Mouse (Mus musculus) thymus, adult 2 months (tissue): ENCODE measurements at regions not wholly inside any gene's neighbourhood (a gene's known extent, or its start where the extent isn't known, plus 50 kb on each side); places are given as distances from the start of the nearest gene placed in this dataset.

ENCODE experiments used
- DNase-seq: peaks from one replicate; pipeline ENCODE4 v3.0.0; 2021
- H3K27ac ChIP-seq: fragments of 200-500 bp; 2 replicates; pipeline ENCODE4 v1.5.1; 2012; ENCODE audit warnings: low read length, control low read depth; ENCODE audit not compliant: control insufficient read depth, insufficient read depth
- H3K27me3 ChIP-seq: fragments of 200-500 bp; 2 replicates; pipeline ENCODE4 v1.6.1; 2012; ENCODE audit warnings: mild to moderate bottlenecking, low read length, moderate library complexity, mixed read lengths; ENCODE audit not compliant: control insufficient read depth, insufficient read depth
- H3K36me3 ChIP-seq: fragments of 200-500 bp; 2 replicates; pipeline ENCODE4 v1.6.1; 2012; ENCODE audit warnings: mild to moderate bottlenecking, low read length, moderate library complexity; ENCODE audit not compliant: control insufficient read depth, insufficient read depth
- H3K4me1 ChIP-seq: fragments of 200-500 bp; replicated peaks from 2 replicates; pipeline ENCODE4 v1.6.1; 2012; ENCODE audit warnings: low read length; ENCODE audit not compliant: control insufficient read depth, insufficient read depth
- H3K4me3 ChIP-seq: fragments of 200-500 bp; 2 replicates; pipeline ENCODE4 v1.5.1; 2012; ENCODE audit warnings: mild to moderate bottlenecking, low read length, control low read depth, moderate library complexity; ENCODE audit not compliant: control insufficient read depth, insufficient read depth
- CTCF ChIP-seq: fragments of 200-500 bp; IDR thresholded peaks from 2 replicates; pipeline ENCODE4 v1.5.1; 2012; ENCODE audit warnings: mild to moderate bottlenecking, control low read depth, low read length, moderate library complexity, borderline replicate concordance; ENCODE audit not compliant: control insufficient read depth, poor library complexity, insufficient read depth; ENCODE audit errors: extremely low read depth
- POLR2A ChIP-seq: fragments of 200-500 bp; IDR thresholded peaks from 2 replicates; pipeline ENCODE4 v1.6.1; 2012; ENCODE audit warnings: mild to moderate bottlenecking, low read length, control low read depth, moderate library complexity; ENCODE audit not compliant: control insufficient read depth, poor library complexity, insufficient read depth; ENCODE audit errors: extremely low read depth
- WGBS: fragments of 180-500 bp; shearing (Covaris S2); methylation state at CpG from one replicate; pipeline ENCODE4 v1.1.7; 2018; 5-methylcytosine and 5-hydroxymethylcytosine counted together

DNA sequence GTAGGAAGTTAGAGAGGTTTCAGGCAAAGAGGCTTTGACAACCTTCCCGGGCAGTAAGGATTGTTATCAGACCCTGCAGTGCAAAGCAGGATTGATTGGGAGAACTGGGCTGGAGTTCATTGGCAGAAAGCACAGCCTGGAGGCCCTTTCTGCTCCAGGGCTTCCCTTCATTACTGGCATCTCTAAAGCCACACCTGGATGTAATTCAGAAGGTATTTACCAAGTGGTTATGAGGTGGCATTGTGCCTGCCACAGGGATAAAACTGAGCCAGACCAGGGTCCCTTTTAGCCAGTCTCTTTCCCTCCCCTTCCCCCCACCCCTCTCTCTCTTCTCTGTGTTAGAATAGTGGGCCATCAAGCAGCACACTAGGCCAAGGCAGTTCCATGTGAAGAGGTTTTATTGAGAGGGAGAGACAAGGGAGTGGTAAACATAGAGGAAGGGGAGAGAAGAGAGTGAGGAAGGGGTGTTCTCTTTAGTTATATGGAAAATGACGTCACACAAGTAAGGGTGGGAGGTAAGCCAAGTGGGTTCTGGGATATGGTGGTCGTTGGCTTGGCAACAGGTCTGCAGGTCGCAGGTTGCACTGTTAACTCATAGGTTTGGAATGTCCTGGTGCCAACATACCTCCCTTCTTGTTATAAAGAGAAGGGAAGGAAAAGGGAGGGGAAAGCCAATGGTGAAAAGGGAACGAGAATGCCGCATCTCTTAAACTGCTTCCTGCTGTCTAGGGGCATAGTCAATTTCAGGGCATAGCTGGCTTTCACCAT lies 99.4 kb downstream of the Tmem17 start:
- Histone ChIP-seq H3K27ac (no peak overlapping the region), H3K36me3 (no peaks in the 10 kb centered on the region), H3K4me3 (no peak overlapping the region), H3K4me1 (no peaks in the 10 kb centered on the region), H3K27me3 (no peaks in the 10 kb centered on the region)
- WGBS = 73% methylated on average over 6 of the region's 6 CpGs
- no peak for DNase-seq
- TF ChIP-seq CTCF (no peak), POLR2A (no peak)

DNA sequence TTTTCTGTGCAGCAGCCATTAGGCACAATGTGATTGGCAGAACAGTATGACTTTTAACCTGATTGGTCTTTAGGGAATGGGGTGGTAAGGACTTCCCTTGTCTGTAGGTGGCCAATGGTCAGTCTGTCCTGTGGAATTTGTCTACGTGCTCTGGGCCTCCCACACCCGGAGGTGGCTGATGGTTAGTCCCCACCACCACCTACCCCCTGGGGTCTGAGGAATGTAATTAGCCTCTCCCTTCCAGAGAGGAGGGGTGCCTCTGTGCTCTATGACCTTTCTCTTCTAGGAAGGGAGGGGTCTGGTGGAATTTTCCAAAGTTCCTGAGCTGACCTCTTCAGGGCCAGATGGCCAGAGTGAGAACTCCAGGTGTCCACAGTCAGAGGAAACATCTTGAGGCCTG lies 101.6 kb downstream of the Tmem17 start:
- TF ChIP-seq CTCF (no peak), POLR2A (no peak)
- Histone ChIP-seq H3K27me3 (no peaks in the 10 kb centered on the region), H3K4me3 (no peak overlapping the region), H3K36me3 (no peaks in the 10 kb centered on the region), H3K27ac (no peak overlapping the region), H3K4me1 (no peaks in the 10 kb centered on the region)
- WGBS = 95% methylated on average over 2 of the region's 2 CpGs
- no peak for DNase-seq

DNA sequence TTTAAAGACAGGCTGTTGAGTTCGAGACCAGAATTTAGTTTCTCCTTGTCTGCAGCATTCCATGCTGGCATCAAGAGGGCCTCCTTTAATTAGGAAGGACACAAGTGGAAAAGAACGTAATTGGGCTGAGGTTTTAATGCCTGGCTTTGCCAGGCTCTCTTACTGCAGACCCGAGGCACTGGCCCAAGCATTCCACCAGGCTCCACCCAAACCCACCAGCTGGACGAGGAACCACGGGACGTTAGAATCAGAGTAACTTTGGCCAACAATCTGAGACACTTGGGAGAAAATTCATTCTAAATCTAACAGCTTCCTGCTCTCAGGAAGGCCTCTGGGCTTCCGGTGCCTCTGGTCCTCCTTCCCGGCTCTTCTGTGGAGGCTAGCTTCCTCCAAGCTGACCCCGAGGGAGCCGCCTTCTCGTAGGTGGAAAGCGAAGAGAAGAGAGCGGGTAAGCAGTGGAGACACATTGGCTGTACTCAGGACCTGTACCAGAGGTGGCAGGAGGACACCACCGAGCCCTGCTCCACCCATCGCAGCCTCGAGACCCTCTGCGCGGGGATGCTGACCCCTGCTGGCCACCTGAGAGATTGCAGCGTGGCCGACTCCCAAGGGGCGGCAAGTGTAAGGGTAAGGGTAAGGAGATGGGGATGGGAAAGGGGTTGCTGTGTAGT lies 105.5 kb downstream of the Tmem17 start:
- H3K36me3 ChIP-seq = no peaks in the 10 kb centered on the region
- H3K4me3 ChIP-seq = peak overlapping the region; percentile 38
- no peaks in the 10 kb centered on the region for H3K27me3 ChIP-seq
- H3K27ac ChIP-seq = no peak overlapping the region
- peak; percentile 97 for TF ChIP-seq CTCF
- TF ChIP-seq POLR2A = no peak
- WGBS = 12% methylated on average over 21 of the region's 21 CpGs
- DNase-seq = peak; percentile 88
- no peaks in the 10 kb centered on the region for H3K4me1 ChIP-seq

DNA sequence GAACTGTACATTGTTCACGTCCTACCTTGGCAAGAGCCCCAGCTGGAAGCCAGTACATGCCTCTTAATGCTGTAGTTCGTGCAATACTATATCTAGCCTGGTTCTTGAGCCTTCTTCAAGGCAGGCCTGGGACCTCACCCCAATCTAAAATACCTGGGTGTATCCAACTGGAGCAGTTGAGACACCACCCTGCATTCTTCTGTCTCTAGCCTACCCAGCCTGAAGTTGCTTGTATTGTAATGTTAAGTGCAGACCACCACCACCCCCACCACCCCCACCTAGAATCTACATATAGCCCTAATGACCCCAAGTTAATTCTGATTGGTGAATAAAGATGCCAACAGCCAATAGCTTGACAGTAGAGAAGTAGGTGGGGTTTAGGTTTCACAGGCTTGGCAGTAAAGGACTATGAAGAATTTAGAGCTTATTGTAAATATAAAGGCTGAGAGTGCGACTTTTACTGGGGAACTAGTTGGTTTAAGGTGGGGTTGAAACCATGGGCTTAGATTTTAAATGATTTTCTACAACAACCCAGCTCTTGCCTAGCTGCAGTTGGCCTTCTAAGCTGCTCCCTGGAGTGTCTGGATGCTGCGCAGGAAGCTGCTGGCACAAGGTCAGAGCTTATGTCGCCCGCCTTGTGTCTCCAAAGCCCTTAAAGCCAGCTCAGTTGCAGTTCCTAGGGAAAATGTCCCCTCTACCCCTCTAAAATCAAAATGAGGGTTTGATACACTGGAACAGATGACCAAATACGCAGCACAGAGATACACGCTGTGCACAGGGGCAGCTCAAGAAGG lies 109.2 kb downstream of the Tmem17 start:
- H3K27ac ChIP-seq = no peak overlapping the region
- 90% methylated on average over 8 of the region's 8 CpGs for WGBS
- no peaks in the 10 kb centered on the region for H3K4me1 ChIP-seq
- DNase-seq = no peak
- TF ChIP-seq POLR2A (no peak), CTCF (no peak)
- H3K4me3 ChIP-seq = no peak overlapping the region
- H3K36me3 ChIP-seq = no peaks in the 10 kb centered on the region
- H3K27me3 ChIP-seq = no peaks in the 10 kb centered on the region

DNA sequence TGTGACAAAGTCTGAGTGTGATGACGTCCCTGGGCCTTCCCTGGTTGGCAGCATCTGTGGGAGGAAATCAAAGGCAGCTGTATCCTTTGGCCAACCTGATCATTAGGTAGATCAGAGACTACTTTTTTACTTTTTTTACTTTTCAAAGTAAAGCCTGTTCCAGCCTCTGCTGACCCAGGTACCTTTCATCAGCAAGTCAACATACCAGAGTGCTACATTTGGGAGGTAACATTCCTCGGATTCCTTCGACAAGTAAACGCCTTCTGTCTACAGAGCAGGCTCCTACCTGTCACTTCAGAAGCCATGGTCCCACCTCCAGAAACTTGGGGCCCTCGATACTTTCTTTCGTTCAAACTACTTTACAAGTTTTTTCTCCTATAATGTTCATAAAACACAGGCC lies 110.0 kb downstream of the Tmem17 start:
- H3K27ac ChIP-seq = no peak overlapping the region

DNA sequence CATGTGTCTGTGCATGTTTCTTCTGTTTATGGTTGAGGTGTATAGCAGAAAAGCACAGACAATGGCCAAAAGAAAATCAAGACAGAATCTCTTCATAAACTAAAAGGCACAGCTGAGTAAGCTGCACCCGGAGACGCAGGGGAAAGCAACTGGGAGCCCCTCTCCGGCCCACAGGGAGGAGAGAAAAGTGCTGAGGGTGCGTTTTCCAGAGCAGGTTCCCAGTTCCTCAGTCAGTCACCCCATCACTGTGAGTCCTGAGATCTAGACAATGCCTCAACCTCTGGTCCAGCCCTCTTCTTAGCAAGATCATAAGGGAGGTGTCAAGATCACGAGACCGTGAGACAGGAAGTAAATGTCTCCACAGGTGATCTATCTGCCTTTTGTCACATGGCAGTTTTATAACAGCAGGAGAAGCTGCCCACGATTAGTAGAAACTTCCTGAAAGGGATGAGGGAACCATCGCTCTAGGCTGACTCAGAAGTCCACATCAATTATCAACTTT lies 110.7 kb downstream of the Tmem17 start:
- Histone ChIP-seq H3K4me3 (no peak overlapping the region), H3K27ac (no peak overlapping the region)
- WGBS = 47% methylated on average over 8 of the region's 8 CpGs

More for the DNA sequence above, 110.0 kb downstream of the Tmem17 start:
- Histone ChIP-seq H3K4me3 (no peak overlapping the region), H3K4me1 (no peaks in the 10 kb centered on the region), H3K27me3 (no peaks in the 10 kb centered on the region), H3K36me3 (no peaks in the 10 kb centered on the region)
- TF ChIP-seq POLR2A (no peak), CTCF (no peak)
- DNase-seq = no peak
- WGBS = 91% methylated on average over 6 of the region's 6 CpGs

More for the DNA sequence above, 110.7 kb downstream of the Tmem17 start:
- no peak for DNase-seq
- Histone ChIP-seq H3K36me3 (no peaks in the 10 kb centered on the region), H3K27me3 (no peaks in the 10 kb centered on the region), H3K4me1 (no peaks in the 10 kb centered on the region)
- TF ChIP-seq CTCF (no peak), POLR2A (no peak)
